Mouse (Mus musculus): Measurements from ENCODE around the gene Igfbp5.

Igfbp5 gene

GRCm38 (mm10) chr1:72839791-72840190 is 34.9 kb downstream of the Igfbp5 start:
- no peak for DNase-seq

- no peak for DNase-seq
Measured at GRCm38 (mm10) chr1:72839356-72839755, 35.3 kb downstream of the Igfbp5 start.

- DNase-seq: no peak
Measured at GRCm38 (mm10) chr1:72833563-72833962, 41.1 kb downstream of the Igfbp5 start.

GRCm38 (mm10) chr1:72832715-72833153 is 42.0 kb downstream of the Igfbp5 start:
- DNase-seq: peak; percentile 57

GRCm38 (mm10) chr1:72830485-72830884 is 44.2 kb downstream of the Igfbp5 start:
- DNase-seq: no peak

GRCm38 (mm10) chr1:72828843-72829242 is 45.8 kb downstream of the Igfbp5 start:
- no peak for DNase-seq

- DNase-seq: no peak
Measured at GRCm38 (mm10) chr1:72827411-72828315, 47.0 kb downstream of the Igfbp5 start.

- no peak for DNase-seq
Measured at GRCm38 (mm10) chr1:72826931-72827330, 47.8 kb downstream of the Igfbp5 start.

GRCm38 (mm10) chr1:72826446-72826845 is 48.2 kb downstream of the Igfbp5 start:
- DNase-seq: no peak

GRCm38 (mm10) chr1:72825921-72826320 is 48.8 kb downstream of the Igfbp5 start:
- no peak for DNase-seq

- DNase-seq: peak; percentile 51
Measured at GRCm38 (mm10) chr1:72825286-72825685, 49.4 kb downstream of the Igfbp5 start.

- DNase-seq: peak; percentile 42
Measured at GRCm38 (mm10) chr1:72824707-72825101, 50.0 kb downstream of the Igfbp5 start.

GRCm38 (mm10) chr1:72823751-72824706 is 50.7 kb downstream of the Igfbp5 start, which contains the start of gene Igfbp2:
Gene Igfbp2, plus strand, starts transcription at chr1:72824503.
- DNase-seq: peak; percentile 61

GRCm38 (mm10) chr1:72822893-72823292 is 51.8 kb downstream of the Igfbp5 start:
- no peak for DNase-seq

- no peak for DNase-seq
Measured at GRCm38 (mm10) chr1:72819995-72820394, 54.7 kb downstream of the Igfbp5 start.

GRCm38 (mm10) chr1:72815616-72816015 is 59.1 kb downstream of the Igfbp5 start:
- no peak for DNase-seq

- peak; percentile 12 for DNase-seq
Measured at GRCm38 (mm10) chr1:72815184-72815583, 59.5 kb downstream of the Igfbp5 start.

GRCm38 (mm10) chr1:72813639-72814403 is 60.9 kb downstream of the Igfbp5 start:
- peak; percentile 31 for DNase-seq

- no peak for DNase-seq
Measured at GRCm38 (mm10) chr1:72813089-72813638, 61.5 kb downstream of the Igfbp5 start.

- DNase-seq: no peak
Measured at GRCm38 (mm10) chr1:72811061-72811460, 63.6 kb downstream of the Igfbp5 start.

- DNase-seq: no peak
Measured at GRCm38 (mm10) chr1:72809951-72810675, 64.6 kb downstream of the Igfbp5 start.
